16 mouse cellular contexts compared by ENCODE assay signal in genomic region chr10:130096104-130096503, GRCm38 (mm10). TPM values are rescaled to one million over a fixed set of nuclear protein-coding genes. Genes with fewer than 3 reads are reported as not detected.
DNase-seq lines count a peak whose midpoint lies in the region; ATAC-seq and TF ChIP-seq lines count a peak whose summit lies in the region.
"Had no signal": no experiment of that assay in that cellular context is flagged by ENCODE, and none has a peak within 500 bp of the region (broad histone marks: within the 10 kb centered on the region; RNA-seq: fewer than 3 reads in every experiment).

No protein-coding gene starts in this region.

- DNase-seq in liver, postnatal 0 days: no peak
- DNase-seq in liver (no peak), NIH3T3 (ENCODE audit: low read depth) (peak; percentile 25)
- DNase-seq in frontal cortex, postnatal 10 days (ENCODE audit: low spot score in 2 of 2): no peak
- DNase-seq in urinary bladder, adult 2 months (ENCODE audit: low spot score): no peak
- DNase-seq: kidney, adult 18-20 months; layer of hippocampus, adult 9-11 months; lung, postnatal 4 days; thymus, postnatal 14 days had no signal

- no peaks in the 10 kb centered on the region for H3K9me3 ChIP-seq in forebrain, embryonic 13.5 days (replicated peaks)
- no peaks in the 10 kb centered on the region for H3K9me3 ChIP-seq in forebrain, embryonic 15.5 days
- H3K9me3 ChIP-seq in liver, postnatal 0 days (ENCODE audit: low read length): no peaks in the 10 kb centered on the region
- H3K9me3 ChIP-seq: heart, embryonic 15.5 days; limb, embryonic 13.5 days had no signal

- TF ChIP-seq CTCF in liver, postnatal 0 days (IDR thresholded peaks at IDR 0.05; ENCODE audit: low read depth): peak; percentile 41

- H3K27ac ChIP-seq in forebrain, embryonic 13.5 days: no peak overlapping the region
- H3K27ac ChIP-seq in forebrain, embryonic 15.5 days (replicated peaks): no peak overlapping the region
- no peak overlapping the region for H3K27ac ChIP-seq in liver, postnatal 0 days (ENCODE audit: low read depth)
- H3K27ac ChIP-seq: heart, embryonic 15.5 days; limb, embryonic 13.5 days had no signal

- no peak for TF ChIP-seq EP300 in liver, postnatal 0 days (IDR thresholded peaks at IDR 0.05; ENCODE audit: low read depth)

- no peak overlapping the region for H3K4me2 ChIP-seq in forebrain, embryonic 13.5 days
- H3K4me2 ChIP-seq in forebrain, embryonic 15.5 days (replicated peaks): no peak overlapping the region
- no peak overlapping the region for H3K4me2 ChIP-seq in liver, postnatal 0 days (ENCODE audit: low read depth, low read length)
- H3K4me2 ChIP-seq: heart, embryonic 15.5 days; limb, embryonic 13.5 days had no signal

- no peak overlapping the region for H3K4me3 ChIP-seq in forebrain, embryonic 13.5 days
- H3K4me3 ChIP-seq in forebrain, embryonic 15.5 days: no peak overlapping the region
- no peak overlapping the region for H3K4me3 ChIP-seq in liver, postnatal 0 days (ENCODE audit: low read depth, low read length)
- H3K4me3 ChIP-seq: heart, embryonic 15.5 days; limb, embryonic 13.5 days had no signal

- no peak overlapping the region for H3K9ac ChIP-seq in forebrain, embryonic 13.5 days
- no peak overlapping the region for H3K9ac ChIP-seq in forebrain, embryonic 15.5 days (replicated peaks)
- no peak overlapping the region for H3K9ac ChIP-seq in liver, postnatal 0 days (replicated peaks)
- H3K9ac ChIP-seq: heart, embryonic 15.5 days; limb, embryonic 13.5 days had no signal

- H3K27me3 ChIP-seq in forebrain, embryonic 13.5 days: no peaks in the 10 kb centered on the region
- no peaks in the 10 kb centered on the region for H3K27me3 ChIP-seq in forebrain, embryonic 15.5 days
- no peaks in the 10 kb centered on the region for H3K27me3 ChIP-seq in liver, postnatal 0 days (ENCODE audit: insufficient read depth, low read length)
- H3K27me3 ChIP-seq: heart, embryonic 15.5 days; limb, embryonic 13.5 days had no signal

- 0 out of 2 replicates have a peak, but pooled peaks have one; percentile 13 for ATAC-seq in forebrain, embryonic 13.5 days
- ATAC-seq in forebrain, embryonic 15.5 days (replicated peaks): no peak
- ATAC-seq in liver, postnatal 0 days: no peak
- ATAC-seq in megakaryocyte progenitor cell, adult 5-6 weeks (replicated peaks; ENCODE audit: poor library complexity): peak; percentile 79

- H3K4me1 ChIP-seq in forebrain, embryonic 13.5 days: no peaks in the 10 kb centered on the region
- H3K4me1 ChIP-seq in forebrain, embryonic 15.5 days: no peaks in the 10 kb centered on the region
- no peaks in the 10 kb centered on the region for H3K4me1 ChIP-seq in liver, postnatal 0 days (ENCODE audit: insufficient read depth)
- H3K4me1 ChIP-seq: heart, embryonic 15.5 days; limb, embryonic 13.5 days had no signal

- no peaks in the 10 kb centered on the region for H3K36me3 ChIP-seq in forebrain, embryonic 13.5 days (ENCODE audit: poor library complexity, severe bottlenecking)
- H3K36me3 ChIP-seq in forebrain, embryonic 15.5 days: no peaks in the 10 kb centered on the region
- no peaks in the 10 kb centered on the region for H3K36me3 ChIP-seq in liver, postnatal 0 days (replicated peaks; ENCODE audit: insufficient read depth, low read length)
- H3K36me3 ChIP-seq: heart, embryonic 15.5 days; limb, embryonic 13.5 days had no signal

RNA-seq across cellular contexts. Expression of gene Olfr823, which starts 19.1 kb away (rescaled TPM):
- not detected in 2 replicates for polyA plus RNA-seq in forebrain, embryonic 13.5 days (2015; fragmentation: Nextera tagmentation; extraction: Ambion mirVana)
- polyA plus RNA-seq in forebrain, embryonic 15.5 days (2015; fragmentation: Nextera tagmentation; extraction: Ambion mirVana): not detected in 2 replicates
- not detected in 2 replicates for polyA plus RNA-seq in liver, postnatal 0 days (2015; fragmentation: Nextera tagmentation; extraction: Ambion mirVana)
- not detected in 2 replicates for total RNA-seq in megakaryocyte progenitor cell, adult 5-6 weeks (2015)
- not detected in 2 replicates for total RNA-seq in megakaryocyte progenitor cell, adult 5-6 weeks (2017)
- polyA plus RNA-seq in urinary bladder, adult 2 months (2012; rRNA removed): not detected in 2 replicates
- total RNA-seq: adrenal gland, adult 18-20 months; gastrocnemius, adult 8-10 months had no signal
- polyA plus RNA-seq: heart, embryonic 15.5 days; limb, embryonic 13.5 days had no signal

RNA-seq across cellular contexts. Expression of gene Olfr822, which starts 25.1 kb away (rescaled TPM):
- polyA plus RNA-seq in forebrain, embryonic 13.5 days (2015; fragmentation: Nextera tagmentation; extraction: Ambion mirVana): not detected in 2 replicates
- not detected in 2 replicates for polyA plus RNA-seq in forebrain, embryonic 15.5 days (2015; fragmentation: Nextera tagmentation; extraction: Ambion mirVana)
- polyA plus RNA-seq in liver, postnatal 0 days (2015; fragmentation: Nextera tagmentation; extraction: Ambion mirVana): not detected in 2 replicates
- not detected in 2 replicates for total RNA-seq in megakaryocyte progenitor cell, adult 5-6 weeks (2015)
- total RNA-seq in megakaryocyte progenitor cell, adult 5-6 weeks (2017): not detected in 2 replicates
- not detected in 2 replicates for polyA plus RNA-seq in urinary bladder, adult 2 months (2012; rRNA removed)
- total RNA-seq: adrenal gland, adult 18-20 months; gastrocnemius, adult 8-10 months had no signal
- polyA plus RNA-seq: heart, embryonic 15.5 days; limb, embryonic 13.5 days had no signal

RNA-seq across cellular contexts. Expression of gene Olfr824, which starts 33.7 kb away (rescaled TPM):
- polyA plus RNA-seq in forebrain, embryonic 13.5 days (2015; fragmentation: Nextera tagmentation; extraction: Ambion mirVana): not detected in 2 replicates
- not detected in 2 replicates for polyA plus RNA-seq in forebrain, embryonic 15.5 days (2015; fragmentation: Nextera tagmentation; extraction: Ambion mirVana)
- 0.02 and 0.04 TPM in 2 replicates for polyA plus RNA-seq in liver, postnatal 0 days (2015; fragmentation: Nextera tagmentation; extraction: Ambion mirVana)
- not detected in 2 replicates for total RNA-seq in megakaryocyte progenitor cell, adult 5-6 weeks (2015)
- not detected in 2 replicates for total RNA-seq in megakaryocyte progenitor cell, adult 5-6 weeks (2017)
- not detected in 2 replicates for polyA plus RNA-seq in urinary bladder, adult 2 months (2012; rRNA removed)
- total RNA-seq: adrenal gland, adult 18-20 months; gastrocnemius, adult 8-10 months had no signal
- polyA plus RNA-seq: heart, embryonic 15.5 days; limb, embryonic 13.5 days had no signal

Comparison
In these comparisons a context has a peak if more than half of its experiments do, and no peak if none do; other contexts are left out.
1. ATAC-seq: peak in forebrain, embryonic 13.5 days (single experiment) and megakaryocyte progenitor cell, adult 5-6 weeks (single experiment); none in forebrain, embryonic 15.5 days (single experiment) and liver, postnatal 0 days (single experiment).